Mouse (Mus musculus): ENCODE measurements around the gene Gm20388. TPM values are rescaled to one million over a fixed set of nuclear protein-coding genes. Genes with fewer than 3 reads are reported as not detected.
"Not testable (repeated sequence)": the region's sequence is repeated elsewhere in the genome, so short reads cannot be mapped to it uniquely, and the experiment has no call there.

The Gm20388 gene
- polyA plus RNA-seq, 1 experiment from 2014 or later, result 1.4 TPM

DNA sequence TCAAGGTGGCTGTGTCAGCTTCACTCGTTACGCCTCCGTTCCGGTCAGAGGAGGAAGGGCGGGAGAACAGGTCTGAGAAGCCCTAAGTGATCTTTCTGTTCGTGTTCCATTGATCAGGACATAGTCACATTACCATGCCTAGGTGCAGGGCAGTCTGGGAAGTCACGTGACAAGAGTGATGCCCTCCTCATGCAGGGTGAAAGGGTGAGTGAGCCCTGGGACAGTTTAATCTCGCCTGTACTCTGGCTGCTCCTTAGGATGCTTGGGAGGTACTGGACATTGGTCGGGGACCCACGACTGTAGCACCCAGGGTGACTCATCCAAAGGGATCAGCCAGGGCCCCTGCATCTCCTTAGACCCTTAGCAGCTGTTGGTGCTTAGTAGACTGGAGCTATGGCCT is 3535.3 kb downstream of the Gm20388 start:
- WGBS (ENCODE audit: insufficient replicate concordance), result 68% methylated on average over 10 of the region's 10 CpGs
- Histone ChIP-seq H3K36me3 (ENCODE audit: control insufficient read depth, insufficient read depth) (no peaks in the 10 kb centered on the region), H3K9me3 (replicated peaks; ENCODE audit: control insufficient read depth, low read length) (no peaks in the 10 kb centered on the region), H3K27me3 (ENCODE audit: control insufficient read depth, insufficient read depth, low read depth, low read length) (no peaks in the 10 kb centered on the region), H3K4me2 (ENCODE audit: low read depth, low read length) (no peak overlapping the region), H3K9ac (ENCODE audit: low read depth, low read length) (no peak overlapping the region), H3K27ac (ENCODE audit: low read length) (no peak overlapping the region), H3K4me3 (ENCODE audit: low read depth, low read length) (no peak overlapping the region), H3K4me1 (ENCODE audit: control insufficient read depth, low read depth, low read length) (peaks cover 14% of the 10 kb centered on the region)
- no peak for ATAC-seq (ENCODE audit: low read depth)

DNA sequence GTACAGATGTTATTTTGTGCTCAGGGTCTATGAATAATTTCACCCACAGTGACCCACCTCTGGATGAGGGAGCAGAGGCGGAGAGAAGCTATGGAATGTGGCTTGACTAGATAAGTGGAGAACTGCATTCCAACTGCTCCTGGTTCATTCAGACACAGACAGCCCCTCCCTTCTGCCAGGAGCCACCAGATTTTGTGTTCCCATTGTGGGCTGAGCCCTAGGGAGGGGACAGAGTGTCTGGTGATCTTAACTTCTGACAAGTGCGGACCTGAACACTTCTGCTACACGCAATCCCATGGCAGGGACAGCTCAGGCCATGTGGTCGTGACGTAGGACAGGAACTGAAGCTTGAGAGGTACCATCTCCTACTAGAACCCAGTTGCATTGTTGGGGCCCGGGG is 3536.2 kb downstream of the Gm20388 start:
- Histone ChIP-seq H3K9me3 (replicated peaks; ENCODE audit: control insufficient read depth, low read length) (no peaks in the 10 kb centered on the region), H3K4me1 (ENCODE audit: control insufficient read depth, low read depth, low read length) (peaks cover 14% of the 10 kb centered on the region), H3K4me3 (ENCODE audit: low read depth, low read length) (no peak overlapping the region), H3K4me2 (ENCODE audit: low read depth, low read length) (no peak overlapping the region), H3K27me3 (ENCODE audit: control insufficient read depth, insufficient read depth, low read depth, low read length) (no peaks in the 10 kb centered on the region), H3K36me3 (ENCODE audit: control insufficient read depth, insufficient read depth) (no peaks in the 10 kb centered on the region), H3K9ac (ENCODE audit: low read depth, low read length) (no peak overlapping the region), H3K27ac (ENCODE audit: low read length) (no peak overlapping the region)
- WGBS (ENCODE audit: insufficient replicate concordance), result 59% methylated on average over 6 of the region's 6 CpGs
- ATAC-seq (ENCODE audit: low read depth), result no peak

DNA sequence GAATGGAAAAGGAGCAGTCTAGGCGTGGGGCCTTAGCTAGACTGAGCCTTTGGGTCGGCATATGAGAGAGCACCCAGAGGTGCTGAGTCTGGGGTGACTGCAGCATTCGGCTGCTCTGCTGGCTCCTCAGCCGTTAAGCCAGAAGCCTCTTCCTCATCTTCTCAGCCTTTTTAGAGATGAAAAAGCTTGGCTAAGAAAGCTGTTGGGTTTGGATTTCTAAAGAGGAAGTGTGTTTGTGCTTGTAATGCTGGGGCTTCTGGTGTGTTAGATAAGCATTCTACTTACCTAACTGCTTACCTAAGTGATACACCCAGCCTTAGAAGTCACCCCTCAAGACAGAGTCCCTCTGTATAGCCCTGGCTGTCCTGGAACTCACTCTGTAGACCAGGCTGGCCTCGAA is 3540.1 kb downstream of the Gm20388 start:
- Histone ChIP-seq H3K27me3 (ENCODE audit: control insufficient read depth, insufficient read depth, low read depth, low read length) (no peaks in the 10 kb centered on the region), H3K9me3 (replicated peaks; ENCODE audit: control insufficient read depth, low read length) (no peaks in the 10 kb centered on the region), H3K4me2 (ENCODE audit: low read depth, low read length) (no peak overlapping the region), H3K9ac (ENCODE audit: low read depth, low read length) (no peak overlapping the region), H3K4me1 (ENCODE audit: control insufficient read depth, low read depth, low read length) (peaks cover 3% of the 10 kb centered on the region), H3K4me3 (ENCODE audit: low read depth, low read length) (no peak overlapping the region), H3K27ac (ENCODE audit: low read length) (peak overlapping the region; percentile 67), H3K36me3 (ENCODE audit: control insufficient read depth, insufficient read depth) (peaks cover 3% of the 10 kb centered on the region; the same call in 1 of the 2 replicates)
- WGBS (ENCODE audit: insufficient replicate concordance), result 22% methylated on average over 5 of the region's 5 CpGs
- ATAC-seq (ENCODE audit: low read depth), result no peak

DNA sequence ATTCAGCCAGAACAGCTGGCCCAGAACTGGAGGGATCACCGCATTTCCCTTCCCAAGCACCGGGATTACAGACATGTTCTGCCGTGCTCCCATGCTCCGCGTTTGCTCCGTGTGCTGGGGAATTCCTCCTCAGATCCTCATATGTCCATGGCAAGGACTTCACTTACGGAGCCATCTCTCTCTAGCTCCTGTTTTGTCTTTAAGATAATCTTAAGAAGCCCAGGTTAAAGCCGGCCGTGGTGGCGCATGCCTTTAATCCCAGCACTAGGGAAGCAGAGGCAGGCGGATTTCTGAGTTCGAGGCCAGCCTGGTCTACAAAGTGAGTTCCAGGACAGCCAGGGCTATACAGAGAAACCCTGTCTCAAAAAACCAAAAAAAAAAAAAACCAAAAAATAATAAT is 3541.1 kb downstream of the Gm20388 start:
- not testable (repeated sequence) for H3K27me3 ChIP-seq (ENCODE audit: control insufficient read depth, insufficient read depth, low read depth, low read length); H3K27ac ChIP-seq (ENCODE audit: low read length); H3K9me3 ChIP-seq (replicated peaks; ENCODE audit: control insufficient read depth, low read length); H3K4me2 ChIP-seq (ENCODE audit: low read depth, low read length); H3K36me3 ChIP-seq (ENCODE audit: control insufficient read depth, insufficient read depth); H3K9ac ChIP-seq (ENCODE audit: low read depth, low read length); H3K4me3 ChIP-seq (ENCODE audit: low read depth, low read length); H3K4me1 ChIP-seq (ENCODE audit: control insufficient read depth, low read depth, low read length); ATAC-seq (ENCODE audit: low read depth)
- 79% methylated on average over 12 of the region's 12 CpGs for WGBS (ENCODE audit: insufficient replicate concordance)

DNA sequence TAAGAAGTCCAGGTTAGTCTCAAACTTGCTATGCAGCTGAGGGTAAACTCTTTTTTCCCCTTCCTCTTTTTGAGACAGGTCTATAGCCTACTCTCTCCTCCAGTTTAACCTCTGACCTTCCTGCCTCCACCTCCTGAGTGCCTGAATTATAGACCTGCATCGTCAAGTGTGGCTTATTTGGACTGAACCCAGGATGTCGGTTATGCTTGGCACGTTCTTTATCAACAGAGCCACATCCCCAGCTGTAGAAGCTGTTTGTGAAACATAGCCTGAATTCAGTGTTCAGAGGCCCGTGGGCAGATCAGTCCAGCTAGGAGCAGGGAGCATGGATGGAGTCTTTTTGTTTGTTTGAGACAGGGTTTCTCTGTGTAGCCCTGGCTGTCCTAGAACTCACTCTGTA is 3541.5 kb downstream of the Gm20388 start:
- Histone ChIP-seq H3K9me3 (replicated peaks; ENCODE audit: control insufficient read depth, low read length) (no peaks in the 10 kb centered on the region), H3K4me3 (ENCODE audit: low read depth, low read length) (no peak overlapping the region), H3K27ac (ENCODE audit: low read length) (no peak overlapping the region), H3K9ac (ENCODE audit: low read depth, low read length) (no peak overlapping the region), H3K4me2 (ENCODE audit: low read depth, low read length) (no peak overlapping the region), H3K4me1 (ENCODE audit: control insufficient read depth, low read depth, low read length) (peaks cover 3% of the 10 kb centered on the region), H3K27me3 (ENCODE audit: control insufficient read depth, insufficient read depth, low read depth, low read length) (no peaks in the 10 kb centered on the region), H3K36me3 (ENCODE audit: control insufficient read depth, insufficient read depth) (peaks cover 3% of the 10 kb centered on the region; the same call in 1 of the 2 replicates)
- WGBS (ENCODE audit: insufficient replicate concordance), result 21% methylated on average over 4 of the region's 4 CpGs
- ATAC-seq (ENCODE audit: low read depth), result 0 out of 2 replicates have a peak, but pooled peaks have one; percentile 16

DNA sequence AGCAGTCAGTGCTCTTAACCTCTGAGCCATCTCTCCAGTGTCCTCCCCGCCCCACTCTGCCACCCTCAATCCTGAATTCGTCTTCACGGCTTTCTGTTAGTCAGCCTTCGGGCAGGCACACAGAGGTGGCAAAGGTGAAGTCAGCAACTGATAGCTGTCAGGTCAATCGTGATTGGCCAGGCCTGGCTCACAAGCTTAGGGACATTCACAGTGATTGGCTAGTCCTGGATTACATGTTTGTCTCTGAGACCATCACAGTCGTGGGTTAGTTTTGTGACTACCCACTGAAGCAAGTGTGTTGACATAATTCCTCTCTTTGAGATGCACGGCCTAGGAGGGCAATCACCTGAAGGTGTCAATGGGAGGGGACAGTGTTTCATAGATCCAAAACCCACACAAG is 3542.7 kb downstream of the Gm20388 start:
- Histone ChIP-seq H3K4me2 (ENCODE audit: low read depth, low read length) (no peak overlapping the region), H3K4me3 (ENCODE audit: low read depth, low read length) (no peak overlapping the region), H3K4me1 (ENCODE audit: control insufficient read depth, low read depth, low read length) (peaks cover 3% of the 10 kb centered on the region), H3K9me3 (replicated peaks; ENCODE audit: control insufficient read depth, low read length) (no peaks in the 10 kb centered on the region), H3K9ac (ENCODE audit: low read depth, low read length) (no peak overlapping the region), H3K27ac (ENCODE audit: low read length) (no peak overlapping the region), H3K36me3 (ENCODE audit: control insufficient read depth, insufficient read depth) (peaks cover 3% of the 10 kb centered on the region; the same call in 1 of the 2 replicates), H3K27me3 (ENCODE audit: control insufficient read depth, insufficient read depth, low read depth, low read length) (no peaks in the 10 kb centered on the region)
- 51% methylated on average over 7 of the region's 7 CpGs for WGBS (ENCODE audit: insufficient replicate concordance)
- no peak for ATAC-seq (ENCODE audit: low read depth)

DNA sequence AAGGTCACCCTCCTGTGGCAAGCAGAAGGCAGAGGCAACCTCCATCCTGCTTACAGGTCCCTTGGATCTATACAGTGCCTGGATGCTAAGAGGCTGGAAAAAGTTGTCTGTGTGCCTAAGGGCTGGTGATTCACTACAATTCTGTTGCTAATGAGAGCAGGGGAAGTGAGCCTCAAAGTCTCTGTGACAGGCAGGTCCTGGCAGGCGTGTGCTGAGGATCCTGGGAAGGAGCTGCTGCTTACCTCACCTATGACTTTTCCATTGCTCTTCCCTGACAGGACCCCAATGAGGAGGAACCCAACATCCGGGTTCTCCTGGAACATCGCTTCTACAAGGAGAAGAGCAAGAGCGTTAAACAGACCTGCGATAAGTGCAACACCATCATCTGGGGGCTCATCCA is 3543.3 kb downstream of the Gm20388 start:
- H3K4me1 ChIP-seq (ENCODE audit: control insufficient read depth, low read depth, low read length), result peaks cover 3% of the 10 kb centered on the region
- H3K36me3 ChIP-seq (ENCODE audit: control insufficient read depth, insufficient read depth), result peaks cover 3% of the 10 kb centered on the region; the same call in 1 of the 2 replicates
- no peaks in the 10 kb centered on the region for H3K27me3 ChIP-seq (ENCODE audit: control insufficient read depth, insufficient read depth, low read depth, low read length)
- no peak overlapping the region for H3K9ac ChIP-seq (ENCODE audit: low read depth, low read length)
- no peak overlapping the region for H3K4me2 ChIP-seq (ENCODE audit: low read depth, low read length)
- 82% methylated on average over 5 of the region's 5 CpGs for WGBS (ENCODE audit: insufficient replicate concordance)
- H3K9me3 ChIP-seq (replicated peaks; ENCODE audit: control insufficient read depth, low read length), result no peaks in the 10 kb centered on the region
- H3K27ac ChIP-seq (ENCODE audit: low read length), result no peak overlapping the region
- no peak overlapping the region for H3K4me3 ChIP-seq (ENCODE audit: low read depth, low read length)
- ATAC-seq (ENCODE audit: low read depth), result no peak

DNA sequence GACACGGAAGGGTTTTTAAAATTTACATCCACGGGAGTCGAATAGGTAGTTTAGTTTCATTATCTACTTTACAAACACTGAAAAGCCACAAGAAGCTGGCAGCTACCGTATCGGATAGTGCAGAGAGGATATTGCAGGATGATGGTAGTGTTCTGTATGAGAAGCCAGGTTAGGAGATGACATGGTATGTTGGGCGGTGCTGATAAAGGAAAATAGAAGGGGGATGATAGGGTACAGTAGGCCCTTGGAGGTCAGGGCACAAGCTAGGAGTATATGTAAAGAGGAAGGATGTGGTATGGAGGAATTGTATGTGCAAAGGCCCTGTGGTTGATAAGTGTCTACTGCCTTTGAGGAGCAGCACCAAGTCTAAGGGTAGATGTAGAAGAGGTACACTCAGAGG is 3543.9 kb downstream of the Gm20388 start:
- no peak for ATAC-seq (ENCODE audit: low read depth)
- Histone ChIP-seq H3K4me3 (ENCODE audit: low read depth, low read length) (no peak overlapping the region), H3K4me1 (ENCODE audit: control insufficient read depth, low read depth, low read length) (peaks cover 3% of the 10 kb centered on the region), H3K27ac (ENCODE audit: low read length) (no peak overlapping the region), H3K9ac (ENCODE audit: low read depth, low read length) (no peak overlapping the region), H3K4me2 (ENCODE audit: low read depth, low read length) (no peak overlapping the region), H3K36me3 (ENCODE audit: control insufficient read depth, insufficient read depth) (peaks cover 3% of the 10 kb centered on the region; the same call in 1 of the 2 replicates), H3K9me3 (replicated peaks; ENCODE audit: control insufficient read depth, low read length) (no peaks in the 10 kb centered on the region), H3K27me3 (ENCODE audit: control insufficient read depth, insufficient read depth, low read depth, low read length) (no peaks in the 10 kb centered on the region)
- 34% methylated on average over 6 of the region's 6 CpGs for WGBS (ENCODE audit: insufficient replicate concordance)

DNA sequence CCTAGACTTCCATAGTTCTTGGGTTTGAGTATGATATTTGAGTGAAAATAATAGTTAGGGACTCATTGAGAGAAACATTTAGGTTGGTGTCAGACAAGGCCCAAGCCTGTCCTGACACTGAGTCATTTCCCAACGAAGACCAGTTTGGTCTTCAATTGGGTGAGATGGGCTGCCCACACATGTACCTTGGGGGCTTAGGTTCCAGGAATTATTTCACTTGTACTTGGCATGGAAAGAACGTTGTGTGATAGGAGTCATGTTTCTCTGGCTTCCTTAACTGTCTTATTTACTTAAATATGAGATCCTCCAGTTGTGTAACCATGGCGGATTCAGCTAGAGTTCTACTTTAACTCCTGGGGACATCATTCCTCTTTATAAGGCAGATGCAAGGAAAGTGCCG is 3553.0 kb downstream of the Gm20388 start:
- Histone ChIP-seq H3K27ac (ENCODE audit: low read length) (no peak overlapping the region), H3K4me3 (ENCODE audit: low read depth, low read length) (no peak overlapping the region), H3K9me3 (replicated peaks; ENCODE audit: control insufficient read depth, low read length) (no peaks in the 10 kb centered on the region), H3K4me1 (ENCODE audit: control insufficient read depth, low read depth, low read length) (no peaks in the 10 kb centered on the region; the same call in 1 of the 2 replicates), H3K27me3 (ENCODE audit: control insufficient read depth, insufficient read depth, low read depth, low read length) (no peaks in the 10 kb centered on the region), H3K9ac (ENCODE audit: low read depth, low read length) (no peak overlapping the region), H3K4me2 (ENCODE audit: low read depth, low read length) (no peak overlapping the region), H3K36me3 (ENCODE audit: control insufficient read depth, insufficient read depth) (no peaks in the 10 kb centered on the region; the same call in 1 of the 2 replicates)
- WGBS (ENCODE audit: insufficient replicate concordance), result 74% methylated on average over 4 of the region's 4 CpGs
- no peak for ATAC-seq (ENCODE audit: low read depth)

All from liver, embryonic 16.5 days (tissue).